Mouse (Mus musculus): ENCODE data around the gene Phka2. TPM values are rescaled to one million over a fixed set of nuclear protein-coding genes. Genes with fewer than 3 reads are reported as not detected.

Gene Phka2
- polyA plus RNA-seq, 1 experiment from 2014 or later, result 13.3 TPM

DNA sequence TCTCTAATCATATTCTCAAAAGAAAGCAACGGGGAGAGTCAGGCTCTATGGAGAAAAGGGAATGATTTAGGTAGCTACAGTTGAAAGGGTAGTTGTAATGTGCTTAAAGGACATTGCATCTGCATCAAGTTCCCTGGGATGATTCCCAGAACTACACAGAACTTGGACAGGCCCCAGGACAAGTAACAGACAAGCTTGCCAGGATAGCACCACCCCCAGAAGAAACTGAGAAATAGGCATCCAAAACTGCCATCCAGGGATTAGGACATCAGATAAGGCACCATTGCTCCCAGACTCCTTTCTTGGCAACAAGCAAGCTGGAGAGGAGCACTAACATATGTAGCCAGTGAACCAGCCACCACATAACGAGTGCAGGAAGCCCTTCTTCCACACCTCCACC is 40.8 kb downstream of the Phka2 start:
- 59% methylated on average over 2 of the region's 2 CpGs for WGBS
- no peak overlapping the region for H3K27ac ChIP-seq
- H3K9me3 ChIP-seq, result no peaks in the 10 kb centered on the region
- no peak overlapping the region for H3K4me3 ChIP-seq
- no peak overlapping the region for H3K9ac ChIP-seq
- ATAC-seq (ENCODE audit: borderline replicate concordance, extremely low read depth, low FRiP score, low TSS enrichment), result no peak
- H3K27me3 ChIP-seq, result no peaks in the 10 kb centered on the region
- H3K36me3 ChIP-seq, result no peaks in the 10 kb centered on the region
- H3K4me1 ChIP-seq, result no peaks in the 10 kb centered on the region
- H3K4me2 ChIP-seq, result no peak overlapping the region

DNA sequence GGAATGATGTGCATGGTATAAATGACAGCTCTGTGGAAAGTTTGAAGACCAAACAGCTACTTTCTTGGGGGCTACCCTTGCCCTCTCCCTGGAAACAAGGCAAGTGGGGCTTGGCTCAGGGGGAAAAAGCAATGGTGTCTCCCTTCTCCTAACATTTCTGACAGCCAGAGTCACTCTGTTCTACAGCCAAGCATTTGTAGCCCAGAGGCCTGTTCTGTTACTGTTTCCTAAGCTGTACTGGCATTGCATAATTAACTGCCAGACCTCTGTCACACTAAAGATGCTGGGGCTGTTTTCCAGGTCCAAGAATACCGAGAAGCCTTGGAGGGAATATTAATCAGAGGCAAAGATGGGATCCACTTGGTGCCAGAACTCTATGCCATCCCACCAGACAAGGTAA is 46.9 kb downstream of the Phka2 start:
- H3K27ac ChIP-seq, result no peak overlapping the region
- no peaks in the 10 kb centered on the region; the same call in 1 of the 2 replicates for H3K27me3 ChIP-seq
- no peak overlapping the region for H3K4me2 ChIP-seq
- ATAC-seq (ENCODE audit: borderline replicate concordance, extremely low read depth, low FRiP score, low TSS enrichment), result no peak
- no peaks in the 10 kb centered on the region for H3K36me3 ChIP-seq
- no peak overlapping the region for H3K9ac ChIP-seq
- H3K9me3 ChIP-seq, result no peaks in the 10 kb centered on the region
- 67% methylated on average over 1 of the region's 1 CpGs for WGBS
- H3K4me1 ChIP-seq, result no peaks in the 10 kb centered on the region
- H3K4me3 ChIP-seq, result no peak overlapping the region

DNA sequence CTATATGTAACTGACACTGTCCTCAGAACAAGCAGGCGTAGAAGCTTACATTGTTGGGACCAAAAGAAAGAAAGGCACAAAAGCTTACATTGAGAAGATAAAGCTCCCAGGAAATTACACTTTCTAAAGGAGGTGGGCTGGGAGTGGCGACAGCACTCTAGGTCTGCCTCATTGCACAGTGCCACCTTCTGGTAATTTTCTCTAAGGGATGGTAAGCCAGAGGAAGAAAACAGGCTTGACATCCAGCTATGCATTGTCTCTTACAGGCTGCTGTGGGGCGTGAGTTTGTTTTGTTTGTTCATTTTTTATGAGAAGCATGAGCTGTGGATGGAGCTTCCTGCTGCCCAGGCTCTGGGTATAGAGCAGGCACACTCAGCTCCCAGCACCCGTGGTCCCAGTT is 50.1 kb downstream of the Phka2 start:
- no peaks in the 10 kb centered on the region for H3K36me3 ChIP-seq

DNA sequence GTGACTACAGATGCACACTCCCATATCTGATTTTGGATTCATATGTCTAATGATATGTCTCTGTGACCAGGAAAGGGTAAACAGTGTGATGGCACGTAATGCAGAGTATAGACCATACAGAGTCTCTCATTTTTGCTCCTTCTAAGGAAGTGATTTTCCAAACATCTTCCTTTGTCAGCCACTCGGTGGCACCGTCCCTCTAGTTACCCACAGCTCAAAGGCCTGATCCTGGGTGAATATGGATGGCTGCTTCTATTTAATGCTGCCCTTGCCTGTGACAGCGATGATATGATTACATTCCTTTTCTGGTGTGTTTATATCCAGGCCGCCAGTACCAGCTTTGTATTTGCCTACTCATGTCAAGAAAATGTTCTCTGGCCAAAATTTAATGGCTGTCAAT is 81.6 kb downstream of the Phka2 start:
- peak; percentile 56 for ATAC-seq (ENCODE audit: borderline replicate concordance, extremely low read depth, low FRiP score, low TSS enrichment)

More for the DNA sequence above, 50.1 kb downstream of the Phka2 start:
- Histone ChIP-seq H3K4me3 (no peak overlapping the region), H3K9ac (no peak overlapping the region), H3K9me3 (no peaks in the 10 kb centered on the region), H3K27me3 (no peaks in the 10 kb centered on the region; the same call in 1 of the 2 replicates), H3K27ac (no peak overlapping the region), H3K4me2 (no peak overlapping the region), H3K4me1 (no peaks in the 10 kb centered on the region)
- WGBS, result 55% methylated on average over 4 of the region's 4 CpGs
- ATAC-seq (ENCODE audit: borderline replicate concordance, extremely low read depth, low FRiP score, low TSS enrichment), result no peak

DNA sequence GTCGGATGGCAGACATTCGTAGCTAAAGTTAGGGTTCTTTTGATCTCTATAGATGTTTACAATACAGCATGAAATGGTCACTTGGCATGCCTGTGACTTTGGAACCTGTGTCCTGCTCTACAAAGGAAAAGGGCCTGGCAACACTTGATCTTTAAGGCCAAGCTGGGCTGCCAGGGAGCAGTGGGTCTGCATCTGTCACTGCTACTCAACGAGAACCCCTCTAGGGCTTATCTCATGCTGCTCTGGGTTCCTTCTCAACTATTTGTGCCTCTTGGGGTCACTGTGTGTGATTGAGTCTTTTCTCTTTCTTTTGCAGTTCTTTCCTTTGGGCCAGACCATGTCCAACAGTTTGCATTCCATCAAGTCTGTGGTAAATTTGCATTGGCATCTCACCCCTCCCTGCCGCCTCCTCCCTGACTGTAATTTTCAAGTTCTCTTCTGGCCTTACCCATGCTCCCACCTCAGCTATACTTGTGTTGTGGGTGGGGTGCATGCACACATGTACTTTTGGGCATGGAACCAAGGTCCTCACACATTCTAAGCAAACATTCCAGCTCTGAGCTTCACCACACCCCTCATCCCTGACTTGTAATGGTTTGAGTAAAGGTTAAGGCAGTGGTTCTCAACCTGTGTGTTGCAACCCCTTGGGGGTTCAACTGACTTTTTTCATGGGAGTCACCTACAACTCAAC is 82.3 kb downstream of the Phka2 start:
- 62% methylated on average over 4 of the region's 4 CpGs for WGBS
- Histone ChIP-seq H3K9me3 (no peaks in the 10 kb centered on the region), H3K4me2 (no peak overlapping the region), H3K36me3 (no peaks in the 10 kb centered on the region), H3K27me3 (no peaks in the 10 kb centered on the region; the same call in 1 of the 2 replicates), H3K27ac (peak overlapping the region; percentile 53), H3K4me1 (no peaks in the 10 kb centered on the region), H3K4me3 (no peak overlapping the region), H3K9ac (no peak overlapping the region)
- peak; percentile 66; the same call in 1 of the 2 replicates for ATAC-seq (ENCODE audit: borderline replicate concordance, extremely low read depth, low FRiP score, low TSS enrichment)

More for the DNA sequence above, 81.6 kb downstream of the Phka2 start:
- H3K4me2 ChIP-seq, result no peak overlapping the region
- 0 out of 2 replicates have a peak overlapping the region, but pooled peaks have one; percentile 53 for H3K27ac ChIP-seq
- no peak overlapping the region for H3K9ac ChIP-seq
- no peaks in the 10 kb centered on the region; the same call in 1 of the 2 replicates for H3K27me3 ChIP-seq
- no peaks in the 10 kb centered on the region for H3K36me3 ChIP-seq
- H3K9me3 ChIP-seq, result no peaks in the 10 kb centered on the region
- 47% methylated on average over 5 of the region's 5 CpGs for whole genome bisulfite sequencing
- no peak overlapping the region for H3K4me3 ChIP-seq
- H3K4me1 ChIP-seq, result no peaks in the 10 kb centered on the region

DNA sequence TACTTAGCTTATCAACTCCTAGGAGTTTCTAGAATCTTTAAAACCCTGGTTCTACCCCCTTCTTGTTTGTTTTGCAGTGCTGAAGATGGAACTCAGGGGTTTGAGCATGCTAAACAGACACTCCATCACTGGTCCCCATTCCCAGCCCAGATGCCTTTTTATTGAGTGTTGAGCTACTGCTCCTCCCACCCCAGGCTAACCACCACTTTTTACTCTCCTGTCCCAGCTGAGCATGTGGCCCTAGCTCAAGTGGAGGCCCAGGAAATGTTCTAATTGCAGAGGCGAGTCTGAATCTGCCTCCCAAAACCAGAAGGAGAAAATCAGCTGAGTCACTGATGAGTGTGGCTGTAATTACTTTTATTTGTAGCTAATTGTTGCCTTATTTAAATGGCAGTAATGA is 83.1 kb downstream of the Phka2 start:
- Histone ChIP-seq H3K9ac (no peak overlapping the region), H3K9me3 (no peaks in the 10 kb centered on the region), H3K36me3 (no peaks in the 10 kb centered on the region), H3K27ac (no peak overlapping the region), H3K4me2 (no peak overlapping the region), H3K4me1 (no peaks in the 10 kb centered on the region), H3K4me3 (no peak overlapping the region), H3K27me3 (no peaks in the 10 kb centered on the region; the same call in 1 of the 2 replicates)
- ATAC-seq (ENCODE audit: borderline replicate concordance, extremely low read depth, low FRiP score, low TSS enrichment), result no peak
- WGBS, result 59% methylated on average over 1 of the region's 1 CpGs

DNA sequence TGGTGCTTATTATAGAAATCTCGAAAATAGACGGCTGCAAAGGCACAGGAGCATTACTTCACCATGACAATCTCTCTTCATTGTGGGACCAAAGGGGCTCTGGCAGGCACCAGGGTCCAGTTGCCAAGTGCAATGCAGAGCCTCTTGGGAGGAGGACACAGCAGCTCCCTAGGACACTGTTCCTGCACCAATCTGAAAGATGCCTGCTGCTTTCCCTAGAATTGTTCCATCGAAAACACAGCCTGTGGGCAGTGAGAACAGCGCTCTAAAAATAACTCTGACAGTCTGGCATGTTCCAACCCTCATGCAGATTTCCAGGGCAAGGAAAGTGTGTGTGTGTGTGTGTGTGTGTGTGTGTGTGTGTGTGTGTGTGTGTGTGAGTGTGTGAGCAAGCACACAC is 86.6 kb downstream of the Phka2 start:
- Histone ChIP-seq H3K4me1 (no peaks in the 10 kb centered on the region), H3K36me3 (no peaks in the 10 kb centered on the region), H3K4me2 (no peak overlapping the region), H3K27ac (no peak overlapping the region), H3K9ac (no peak overlapping the region), H3K4me3 (no peak overlapping the region), H3K9me3 (no peaks in the 10 kb centered on the region), H3K27me3 (no peaks in the 10 kb centered on the region; the same call in 1 of the 2 replicates)
- WGBS, result 80% methylated on average over 4 of the region's 4 CpGs
- ATAC-seq (ENCODE audit: borderline replicate concordance, extremely low read depth, low FRiP score, low TSS enrichment), result no peak

DNA sequence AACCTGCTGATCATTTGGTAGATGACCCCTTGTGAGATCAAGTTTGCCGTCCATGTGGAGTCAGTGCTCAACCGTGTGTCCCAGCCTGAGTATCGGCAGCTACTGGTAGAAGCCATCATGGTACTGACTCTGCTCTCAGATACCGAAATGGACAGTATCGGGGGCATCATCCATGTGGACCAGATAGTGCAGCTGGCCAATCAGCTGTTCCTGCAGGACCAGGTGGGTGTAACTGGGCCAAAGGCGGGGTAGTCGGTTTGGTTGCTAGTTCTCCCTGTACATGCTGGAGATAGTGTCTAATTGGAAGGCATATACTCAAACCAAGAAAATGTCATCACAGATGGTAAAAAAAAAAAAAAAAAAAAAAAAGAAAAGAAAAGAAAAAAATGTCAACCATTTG is 88.2 kb downstream of the Phka2 start:
- Histone ChIP-seq H3K36me3 (no peaks in the 10 kb centered on the region), H3K9me3 (no peaks in the 10 kb centered on the region), H3K27me3 (no peaks in the 10 kb centered on the region; the same call in 1 of the 2 replicates), H3K4me2 (no peak overlapping the region), H3K9ac (no peak overlapping the region), H3K4me3 (no peak overlapping the region), H3K4me1 (no peaks in the 10 kb centered on the region), H3K27ac (no peak overlapping the region)
- ATAC-seq (ENCODE audit: borderline replicate concordance, extremely low read depth, low FRiP score, low TSS enrichment), result no peak
- 94% methylated on average over 7 of the region's 7 CpGs for WGBS

DNA sequence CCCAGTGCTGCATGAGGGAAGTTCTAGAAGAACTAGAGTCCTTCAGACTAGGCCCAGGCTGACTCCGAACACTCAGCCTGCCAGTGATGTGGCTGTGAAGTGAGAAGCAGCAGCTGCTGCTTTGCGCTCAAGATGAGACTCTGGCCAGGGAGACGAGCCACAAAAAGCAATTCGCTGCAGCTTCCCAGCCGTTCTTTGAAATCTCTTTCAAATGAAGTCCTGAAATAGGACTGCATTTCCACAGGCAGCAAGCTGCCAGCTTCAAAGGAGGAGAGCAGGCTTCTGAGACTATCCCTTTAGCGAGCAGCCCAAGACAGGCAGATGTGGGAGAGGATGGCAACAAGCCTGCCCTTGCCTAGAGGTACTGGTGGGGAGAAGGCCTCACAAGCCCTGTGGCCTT is 91.0 kb downstream of the Phka2 start:
- 66% methylated on average over 6 of the region's 6 CpGs for WGBS
- Histone ChIP-seq H3K9ac (no peak overlapping the region), H3K9me3 (no peaks in the 10 kb centered on the region), H3K4me1 (no peaks in the 10 kb centered on the region), H3K4me3 (no peak overlapping the region), H3K27me3 (peaks cover 4% of the 10 kb centered on the region; the same call in 1 of the 2 replicates), H3K4me2 (no peak overlapping the region), H3K36me3 (no peaks in the 10 kb centered on the region), H3K27ac (peak overlapping the region; percentile 61)
- peak; percentile 65; the same call in 1 of the 2 replicates for ATAC-seq (ENCODE audit: borderline replicate concordance, extremely low read depth, low FRiP score, low TSS enrichment)

DNA sequence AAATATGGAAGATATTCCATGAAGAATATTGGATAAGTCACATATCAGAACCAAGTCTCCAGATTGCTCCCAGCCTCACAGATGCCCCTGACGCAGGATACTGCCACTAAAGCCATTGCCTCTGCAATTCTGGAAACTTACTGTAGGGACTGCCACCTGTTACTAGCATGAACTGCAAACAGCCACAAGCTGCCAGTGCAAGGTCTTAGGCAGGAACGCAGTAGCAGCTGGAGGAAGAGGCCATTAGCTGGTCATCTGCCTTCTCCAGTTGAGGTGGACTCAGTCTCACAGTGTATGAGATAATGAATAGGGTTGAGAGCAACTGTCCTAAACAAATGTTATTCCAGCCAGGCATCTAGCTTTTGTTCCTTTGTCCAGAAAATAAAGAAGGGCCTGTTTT is 96.1 kb downstream of the Phka2 start:
- 0 out of 2 replicates have a peak overlapping the region, but pooled peaks have one; percentile 15 for H3K27ac ChIP-seq
- WGBS, result 58% methylated on average over 2 of the region's 2 CpGs
- H3K4me3 ChIP-seq, result no peak overlapping the region
- no peak for ATAC-seq (ENCODE audit: borderline replicate concordance, extremely low read depth, low FRiP score, low TSS enrichment)
- no peaks in the 10 kb centered on the region for H3K9me3 ChIP-seq
- peaks cover 22% of the 10 kb centered on the region; the same call in 1 of the 2 replicates for H3K4me1 ChIP-seq
- no peak overlapping the region for H3K9ac ChIP-seq
- H3K4me2 ChIP-seq, result no peak overlapping the region
- 0 out of 2 replicates have a peak, but pooled peaks cover 4% of the 10 kb centered on the region for H3K27me3 ChIP-seq
- H3K36me3 ChIP-seq, result no peaks in the 10 kb centered on the region

DNA sequence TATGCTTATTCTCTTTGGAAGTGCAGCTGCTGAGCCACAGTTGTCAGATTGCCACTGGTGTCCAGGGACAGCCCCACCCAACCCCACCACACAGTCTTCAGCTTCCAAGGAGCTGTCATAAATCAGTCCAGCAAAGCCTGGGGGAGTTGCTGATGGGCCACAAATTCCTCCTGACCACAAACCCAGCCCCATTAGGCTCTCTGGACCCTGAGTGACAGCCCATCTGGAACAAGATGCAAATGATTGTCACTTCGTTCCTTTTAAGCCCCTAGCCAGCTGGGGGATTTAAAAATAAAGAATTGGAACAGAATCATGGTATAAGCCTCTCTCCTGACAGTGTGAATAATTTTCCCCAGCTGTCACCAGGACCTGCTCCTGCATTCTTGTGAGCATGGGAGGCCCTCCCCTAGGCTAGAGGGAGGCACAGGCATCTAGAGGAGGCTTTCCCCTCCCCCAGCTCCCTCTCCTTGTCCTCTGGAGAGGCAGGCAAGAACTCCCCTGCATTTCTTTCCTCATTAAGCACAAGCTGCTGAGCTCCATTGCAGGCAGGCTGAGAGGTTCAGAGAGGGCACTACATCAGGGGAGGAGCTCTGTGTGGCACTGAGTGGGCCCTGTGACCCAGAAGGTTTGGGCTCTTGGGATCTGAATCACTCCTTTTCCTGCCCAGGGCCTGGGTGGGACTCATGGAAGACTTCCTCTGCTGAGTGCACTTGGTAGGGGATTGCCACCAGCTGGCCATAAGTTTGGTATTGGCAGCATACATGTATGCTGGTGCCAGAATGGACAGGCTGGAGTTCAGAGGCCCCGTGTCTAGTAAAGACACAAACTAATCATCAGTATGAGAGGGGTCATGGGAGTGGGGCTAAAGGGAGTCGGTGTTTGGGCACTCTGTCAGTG is 96.8 kb downstream of the Phka2 start:
- H3K27me3 ChIP-seq, result 0 out of 2 replicates have a peak, but pooled peaks cover 4% of the 10 kb centered on the region

More for the DNA sequence above, 96.8 kb downstream of the Phka2 start:
- Histone ChIP-seq H3K4me1 (peaks cover 22% of the 10 kb centered on the region; the same call in 1 of the 2 replicates), H3K4me3 (no peak overlapping the region), H3K4me2 (no peak overlapping the region; the same call in 1 of the 2 replicates), H3K9ac (no peak overlapping the region), H3K9me3 (no peaks in the 10 kb centered on the region), H3K27ac (peak overlapping the region; percentile 70), H3K36me3 (no peaks in the 10 kb centered on the region)
- ATAC-seq (ENCODE audit: borderline replicate concordance, extremely low read depth, low FRiP score, low TSS enrichment), result peak; percentile 95
- WGBS, result 27% methylated on average over 3 of the region's 3 CpGs
